25 mouse cellular contexts compared by ENCODE assay signal in genomic region chr13:15444312-15444711, GRCm38 (mm10). TPM values are rescaled to one million over a fixed set of nuclear protein-coding genes. Genes with fewer than 3 reads are reported as not detected.
A peak's percentile ranks its signal among the peaks of the same experiment; 100 is the strongest.
DNase-seq lines count a peak whose midpoint lies in the region; ATAC-seq and TF ChIP-seq lines count a peak whose summit lies in the region.
"Had no signal": no experiment of that assay in that cellular context is flagged by ENCODE, and none has a peak within 500 bp of the region (broad histone marks: within the 10 kb centered on the region; RNA-seq: fewer than 3 reads in every experiment).

No protein-coding gene starts in this region.

- H3K4me3 ChIP-seq in embryonic facial prominence, embryonic 11.5 days (ENCODE audit: low read depth, low read length): no peak overlapping the region
- no peak overlapping the region for H3K4me3 ChIP-seq in intestine, embryonic 15.5 days (replicated peaks)
- no peak overlapping the region for H3K4me3 ChIP-seq in layer of hippocampus, adult 2 months
- H3K4me3 ChIP-seq: embryonic facial prominence, embryonic 13.5 days; forebrain, embryonic 15.5 days; hindbrain, embryonic 13.5 days; limb, embryonic 15.5 days had no signal

- H3K36me3 ChIP-seq in embryonic facial prominence, embryonic 11.5 days (replicated peaks; ENCODE audit: control insufficient read depth, insufficient read depth, low read depth, low read length): no peaks in the 10 kb centered on the region
- no peaks in the 10 kb centered on the region for H3K36me3 ChIP-seq in intestine, embryonic 15.5 days
- H3K36me3 ChIP-seq: embryonic facial prominence, embryonic 13.5 days; forebrain, embryonic 15.5 days; hindbrain, embryonic 13.5 days; limb, embryonic 15.5 days had no signal

- WGBS in embryonic facial prominence, embryonic 11.5 days: 29% methylated on average over 4 of the region's 4 CpGs
- 52% methylated on average over 4 of the region's 4 CpGs for WGBS in intestine, embryonic 15.5 days

- no peaks in the 10 kb centered on the region for H3K4me1 ChIP-seq in embryonic facial prominence, embryonic 11.5 days (ENCODE audit: control insufficient read depth, insufficient read depth, low read length)
- H3K4me1 ChIP-seq in intestine, embryonic 15.5 days (replicated peaks): no peaks in the 10 kb centered on the region
- H3K4me1 ChIP-seq: forebrain, embryonic 15.5 days; hindbrain, embryonic 13.5 days had no signal

- H3K9me3 ChIP-seq in embryonic facial prominence, embryonic 11.5 days (replicated peaks; ENCODE audit: control insufficient read depth, low read length): no peaks in the 10 kb centered on the region
- no peaks in the 10 kb centered on the region for H3K9me3 ChIP-seq in intestine, embryonic 15.5 days
- H3K9me3 ChIP-seq: embryonic facial prominence, embryonic 13.5 days; forebrain, embryonic 15.5 days; hindbrain, embryonic 13.5 days; limb, embryonic 15.5 days had no signal

- TF ChIP-seq CTCF in layer of hippocampus, adult 2 months (conservative IDR thresholded peaks at IDR 0.05): no peak

- DNase-seq in heart, adult 11 months: peak; percentile 85
- no peak for DNase-seq in heart, postnatal 4 days
- peak; percentile 16 to 21 for DNase-seq in right cerebral cortex, adult 2 months (ENCODE audit: low spot score in 2 of 2)
- DNase-seq in right cerebral cortex, postnatal 36 days (ENCODE audit: low spot score in 2 of 2): no peak
- peak; percentile 63 for DNase-seq in embryonic facial prominence, embryonic 11.5 days (ENCODE audit: low spot score)
- DNase-seq in gastrocnemius, postnatal 36 days: no peak
- no peak for DNase-seq in layer of hippocampus, adult 2 months (ENCODE audit: low spot score in 2 of 2)
- DNase-seq: adrenal gland, postnatal 14 days; B cell, adult 2 months; cerebellum, adult 11-12 months; cerebellum, postnatal 36 days; heart, postnatal 14 days; kidney, adult 9 months; lung, postnatal 14 days; spleen, adult 18-20 months; thymus, adult 18-20 months; thymus, postnatal 4 days had no signal

- H3K4me2 ChIP-seq in embryonic facial prominence, embryonic 11.5 days (ENCODE audit: low read depth, low read length): no peak overlapping the region
- H3K4me2 ChIP-seq in intestine, embryonic 15.5 days (replicated peaks): no peak overlapping the region
- H3K4me2 ChIP-seq: embryonic facial prominence, embryonic 13.5 days; forebrain, embryonic 15.5 days; heart, embryonic 11.5 days; hindbrain, embryonic 13.5 days; limb, embryonic 15.5 days had no signal

- H3K27me3 ChIP-seq in embryonic facial prominence, embryonic 11.5 days (ENCODE audit: control insufficient read depth, insufficient read depth, low read length): no peaks in the 10 kb centered on the region
- H3K27me3 ChIP-seq in intestine, embryonic 15.5 days (replicated peaks): no peaks in the 10 kb centered on the region
- H3K27me3 ChIP-seq: embryonic facial prominence, embryonic 13.5 days; forebrain, embryonic 15.5 days; hindbrain, embryonic 13.5 days; limb, embryonic 15.5 days had no signal

- no peak overlapping the region for H3K27ac ChIP-seq in embryonic facial prominence, embryonic 11.5 days (replicated peaks; ENCODE audit: low read depth, low read length)
- H3K27ac ChIP-seq in intestine, embryonic 15.5 days: no peak overlapping the region
- H3K27ac ChIP-seq in layer of hippocampus, adult 2 months: no peak overlapping the region
- H3K27ac ChIP-seq: embryonic facial prominence, embryonic 13.5 days; forebrain, embryonic 15.5 days; hindbrain, embryonic 13.5 days; limb, embryonic 15.5 days had no signal

- no peak overlapping the region for H3K9ac ChIP-seq in embryonic facial prominence, embryonic 11.5 days (replicated peaks; ENCODE audit: low read length)
- no peak overlapping the region for H3K9ac ChIP-seq in intestine, embryonic 15.5 days
- H3K9ac ChIP-seq: embryonic facial prominence, embryonic 13.5 days; forebrain, embryonic 15.5 days; hindbrain, embryonic 13.5 days; limb, embryonic 15.5 days had no signal

- intact Hi-C loops in gastrocnemius, postnatal 36 days (cut with DNase I): no loop called here

- peak; percentile 44; the same call in 1 of the 2 replicates for ATAC-seq in embryonic facial prominence, embryonic 11.5 days (replicated peaks; ENCODE audit: insufficient number of reproducible peaks, low FRiP score, low TSS enrichment, low read depth)
- ATAC-seq in intestine, embryonic 15.5 days: no peak
- ATAC-seq: forebrain, embryonic 15.5 days; inflammation-experienced regulatory T-cells, adult 6 months had no signal

RNA-seq across cellular contexts. Expression of gene Gli3, which starts 18.7 kb away (rescaled TPM):
- total RNA-seq in heart, postnatal 4 days (2021): 10 to 100 TPM; 12.7 to 13.3 TPM
- polyA plus RNA-seq in embryonic facial prominence, embryonic 11.5 days (2014; fragmentation: Nextera tagmentation; extraction: Ambion mirVana): 31.9 and 32.6 TPM in 2 replicates
- polyA plus RNA-seq in intestine, embryonic 15.5 days (2015; fragmentation: Nextera tagmentation; extraction: Ambion mirVana): 13.4 and 14.0 TPM in 2 replicates
- 1 to 10 TPM; 1.1 to 1.3 TPM for total RNA-seq in gastrocnemius, postnatal 36 days (2021)
- 10 to 100 TPM in 1 of 2 experiments, 1 to 10 TPM in 1; 9.6 to 10.1 TPM for total RNA-seq in layer of hippocampus, adult 2 months (2021)
- total RNA-seq: megakaryocyte-erythroid progenitor cell, adult 5-6 weeks had no signal

Comparison
In these comparisons a context has a peak if more than half of its experiments do, and no peak if none do; other contexts are left out.
1. DNase-seq: peak in heart, adult 11 months (single experiment), right cerebral cortex, adult 2 months (2 of 2) and embryonic facial prominence, embryonic 11.5 days (single experiment); none in heart, postnatal 4 days (single experiment), right cerebral cortex, postnatal 36 days (0 of 2), gastrocnemius, postnatal 36 days (0 of 2) and layer of hippocampus, adult 2 months (0 of 2).
2. RNA of gene Gli3, which starts 18.7 kb away (total RNA-seq): 12.7 to 13.3 TPM in heart, postnatal 4 days and 9.6 to 10.1 TPM in layer of hippocampus, adult 2 months; 1.1 to 1.3 TPM in gastrocnemius, postnatal 36 days; every median in the first group is over 4 times any median in the second.